Mouse (Mus musculus): Measurements from ENCODE around the gene Scamp3. TPM values are rescaled to one million over a fixed set of nuclear protein-coding genes. Genes with fewer than 3 reads are reported as not detected.
"Not testable (repeated sequence)": the region's sequence is repeated elsewhere in the genome, so short reads cannot be mapped to it uniquely, and the experiment has no call there.

The Scamp3 gene
- polyA plus RNA-seq, 1 experiment from 2014 or later: 49.0 TPM

DNA sequence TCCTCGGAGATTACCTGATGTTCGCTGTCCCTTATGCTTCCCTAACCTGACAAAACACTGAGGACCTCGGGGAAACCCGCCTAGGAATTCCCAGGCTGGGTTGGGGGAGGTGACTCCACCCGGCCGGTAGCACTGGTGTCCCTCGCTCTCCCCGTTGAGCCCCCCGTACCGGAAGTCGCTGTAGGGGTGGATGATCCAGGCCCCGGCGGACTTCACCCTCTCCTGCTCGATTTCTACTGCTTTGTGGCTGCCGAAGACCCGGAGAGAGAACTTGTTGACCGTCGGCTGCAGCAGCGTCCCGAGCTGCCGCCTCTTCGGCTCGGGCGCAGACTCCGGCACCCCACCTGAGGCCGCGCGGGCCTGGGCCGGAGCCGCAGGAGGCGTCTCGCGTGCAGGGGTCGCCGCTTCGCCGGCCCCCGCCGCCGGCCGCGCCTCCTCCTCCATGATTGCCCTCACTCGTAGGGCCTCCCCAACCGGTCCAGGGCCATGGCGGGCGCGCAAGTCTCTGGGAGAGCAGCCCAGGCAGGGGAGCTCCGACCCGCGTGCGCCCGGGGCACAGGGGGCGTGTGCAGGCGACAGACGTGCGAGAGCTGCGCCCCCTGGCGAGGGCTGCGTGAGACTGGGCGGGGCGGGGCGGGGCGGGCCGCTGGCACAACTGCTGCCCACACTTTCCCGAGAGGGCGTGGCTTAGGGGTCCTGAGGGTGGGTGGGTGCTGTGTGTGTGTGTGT, 17.5 kb upstream of the Scamp3 start, which contains the start of gene Hcn3:
TSS of gene Hcn3 (minus strand) at position 581 of the 729 bp plus-strand sequence.
- peak within 1 kb of the TSS; percentile 53 for H3K9ac ChIP-seq (ENCODE audit: low read depth, low read length)

DNA sequence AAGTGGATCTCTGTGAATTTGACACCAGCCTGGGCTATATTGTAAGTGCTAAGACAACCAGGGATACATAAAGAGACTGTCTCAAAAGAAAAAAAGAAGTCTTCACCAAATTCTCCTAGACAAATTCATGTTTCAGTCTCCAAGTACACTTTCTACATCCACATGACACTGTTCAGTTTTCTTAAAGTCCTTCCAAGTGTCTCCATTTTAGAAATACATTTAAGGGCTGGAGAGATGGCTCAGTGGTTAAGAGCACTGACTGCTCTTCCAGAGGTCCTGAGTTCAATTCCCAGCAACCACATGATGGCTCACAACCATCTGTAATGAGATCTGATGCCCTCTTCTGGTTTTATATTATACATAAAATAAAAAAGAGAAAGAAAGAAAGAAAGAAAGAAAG, 16.1 kb upstream of the Scamp3 start:
- H3K36me3 ChIP-seq (ENCODE audit: control insufficient read depth, insufficient read depth); H3K9me3 ChIP-seq (replicated peaks; ENCODE audit: control insufficient read depth, low read length); H3K27ac ChIP-seq (ENCODE audit: low read length); H3K4me2 ChIP-seq (ENCODE audit: low read depth, low read length); ATAC-seq (ENCODE audit: low read depth); H3K4me3 ChIP-seq (ENCODE audit: low read depth, low read length); H3K9ac ChIP-seq (ENCODE audit: low read depth, low read length): not testable (repeated sequence)
- Histone ChIP-seq H3K27me3 (ENCODE audit: control insufficient read depth, insufficient read depth, low read depth, low read length) (peaks cover 22% of the 10 kb centered on the region), H3K4me1 (ENCODE audit: control insufficient read depth, low read depth, low read length) (peaks cover 28% of the 10 kb centered on the region)

More for the DNA sequence above, 17.5 kb upstream of the Scamp3 start, which contains the start of gene Hcn3:
- WGBS (ENCODE audit: insufficient replicate concordance): under 1% methylated on average over 64 of the region's 66 CpGs
- no peaks in the 10 kb centered on the region for H3K9me3 ChIP-seq (replicated peaks; ENCODE audit: control insufficient read depth, low read length)
- no peak within 1 kb of the TSS for H3K27ac ChIP-seq (ENCODE audit: low read length)
- peak within 1 kb of the TSS; percentile 66 for H3K4me3 ChIP-seq (ENCODE audit: low read depth, low read length)
- ATAC-seq (ENCODE audit: low read depth): no peak; the same call in 1 of the 2 replicates
- H3K4me1 ChIP-seq (ENCODE audit: control insufficient read depth, low read depth, low read length): peaks cover 18% of the 10 kb centered on the region
- H3K4me2 ChIP-seq (ENCODE audit: low read depth, low read length): peak within 1 kb of the TSS; percentile 99
- H3K36me3 ChIP-seq (ENCODE audit: control insufficient read depth, insufficient read depth): no peaks in the 10 kb centered on the region
- H3K27me3 ChIP-seq (ENCODE audit: control insufficient read depth, insufficient read depth, low read depth, low read length): peaks cover 25% of the 10 kb centered on the region

DNA sequence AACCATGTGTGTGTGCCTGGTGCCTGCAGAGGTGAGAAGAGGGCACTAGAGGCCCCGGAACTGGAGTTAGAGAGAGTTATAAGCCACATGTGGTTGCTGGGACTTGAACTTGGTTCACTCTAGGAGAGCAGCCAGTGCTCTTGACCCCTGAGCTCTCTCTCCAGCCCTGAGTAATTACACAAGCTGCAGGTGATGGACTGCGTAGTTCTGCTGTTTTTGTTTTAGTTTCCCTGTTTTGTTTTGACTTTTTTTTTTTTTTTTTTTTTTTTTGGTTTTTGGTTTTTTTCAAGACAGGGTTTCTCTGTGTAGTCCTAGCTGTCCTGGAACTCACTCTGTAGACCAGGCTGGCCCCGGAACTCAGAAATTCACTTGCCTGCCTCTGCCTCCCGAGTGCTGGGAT, 15.5 kb upstream of the Scamp3 start:
- H3K9me3 ChIP-seq (replicated peaks; ENCODE audit: control insufficient read depth, low read length): no peaks in the 10 kb centered on the region
- peaks cover 33% of the 10 kb centered on the region for H3K4me1 ChIP-seq (ENCODE audit: control insufficient read depth, low read depth, low read length)
- H3K4me3 ChIP-seq (ENCODE audit: low read depth, low read length): no peak overlapping the region
- no peak overlapping the region for H3K27ac ChIP-seq (ENCODE audit: low read length)
- no peak overlapping the region for H3K9ac ChIP-seq (ENCODE audit: low read depth, low read length)
- peaks cover under 1% of the 10 kb centered on the region; the same call in 1 of the 2 replicates for H3K36me3 ChIP-seq (ENCODE audit: control insufficient read depth, insufficient read depth)
- WGBS (ENCODE audit: insufficient replicate concordance): 72% methylated on average over 4 of the region's 4 CpGs
- no peak overlapping the region for H3K4me2 ChIP-seq (ENCODE audit: low read depth, low read length)
- peaks cover 22% of the 10 kb centered on the region for H3K27me3 ChIP-seq (ENCODE audit: control insufficient read depth, insufficient read depth, low read depth, low read length)
- no peak for ATAC-seq (ENCODE audit: low read depth)

DNA sequence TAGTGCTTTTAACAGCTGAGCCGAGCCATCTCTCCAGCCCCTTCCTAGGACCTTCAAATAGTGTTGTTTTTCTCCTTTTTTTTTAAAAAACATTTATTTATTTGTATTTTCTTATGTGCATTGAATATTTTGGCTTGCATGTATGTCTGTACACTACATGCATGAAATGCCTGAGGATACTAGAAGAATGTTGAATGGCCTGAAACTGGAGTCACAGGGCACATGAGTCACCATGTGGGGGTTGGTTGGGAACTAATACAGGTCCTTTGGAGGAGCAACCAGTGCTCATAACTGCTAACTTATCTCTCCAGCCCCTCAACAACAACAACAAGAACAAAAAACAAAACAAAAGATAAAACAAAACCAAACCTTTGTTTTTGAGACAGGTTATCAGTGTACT, 14.2 kb upstream of the Scamp3 start:
- no peak overlapping the region for H3K4me2 ChIP-seq (ENCODE audit: low read depth, low read length)

DNA sequence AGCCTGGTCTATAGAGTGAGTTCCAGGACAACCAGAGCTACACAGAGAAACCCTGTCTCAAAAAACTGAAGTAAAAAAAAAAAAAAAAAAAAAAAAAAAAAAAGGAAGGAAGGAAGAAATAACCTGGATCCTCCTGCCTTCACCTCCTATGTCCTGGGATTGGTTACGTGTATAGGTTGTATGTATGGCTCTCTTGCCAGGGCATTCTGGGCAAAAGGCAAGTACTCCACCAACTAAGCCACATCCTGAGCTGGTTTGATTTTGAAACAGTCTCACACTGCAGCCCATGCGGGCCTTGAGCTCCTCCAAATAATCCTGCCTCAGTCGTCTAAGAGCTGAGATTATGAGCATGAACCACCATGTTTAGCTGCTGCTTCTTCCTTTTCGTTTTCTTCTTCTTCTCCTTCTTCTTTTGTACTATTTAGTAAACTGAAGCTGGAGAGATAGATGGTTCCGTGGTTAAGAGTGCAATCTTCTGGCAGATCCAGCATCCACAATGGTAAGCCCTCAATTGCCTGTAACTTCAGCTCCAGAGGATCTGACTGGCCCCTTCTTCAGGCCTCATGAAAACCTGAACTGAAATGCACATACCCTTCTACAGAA, 13.5 kb upstream of the Scamp3 start:
- Histone ChIP-seq H3K9me3 (replicated peaks; ENCODE audit: control insufficient read depth, low read length) (no peaks in the 10 kb centered on the region), H3K27ac (ENCODE audit: low read length) (no peak overlapping the region), H3K36me3 (ENCODE audit: control insufficient read depth, insufficient read depth) (peaks cover 10% of the 10 kb centered on the region; the same call in 1 of the 2 replicates), H3K4me3 (ENCODE audit: low read depth, low read length) (peak overlapping the region; percentile 86), H3K4me1 (ENCODE audit: control insufficient read depth, low read depth, low read length) (peaks cover 34% of the 10 kb centered on the region), H3K27me3 (ENCODE audit: control insufficient read depth, insufficient read depth, low read depth, low read length) (peaks cover 13% of the 10 kb centered on the region), H3K4me2 (ENCODE audit: low read depth, low read length) (peak overlapping the region; percentile 86), H3K9ac (ENCODE audit: low read depth, low read length) (peak overlapping the region; percentile 58; the same call in 1 of the 2 replicates)
- WGBS (ENCODE audit: insufficient replicate concordance): 55% methylated on average over 5 of the region's 5 CpGs
- no peak for ATAC-seq (ENCODE audit: low read depth)

More for the DNA sequence above, 14.2 kb upstream of the Scamp3 start:
- H3K9me3 ChIP-seq (replicated peaks; ENCODE audit: control insufficient read depth, low read length): no peaks in the 10 kb centered on the region
- peaks cover 34% of the 10 kb centered on the region for H3K4me1 ChIP-seq (ENCODE audit: control insufficient read depth, low read depth, low read length)
- no peak overlapping the region for H3K9ac ChIP-seq (ENCODE audit: low read depth, low read length)
- H3K36me3 ChIP-seq (ENCODE audit: control insufficient read depth, insufficient read depth): peaks cover 5% of the 10 kb centered on the region; the same call in 1 of the 2 replicates
- WGBS (ENCODE audit: insufficient replicate concordance): 60% methylated on average over 1 of the region's 1 CpGs
- no peak overlapping the region for H3K4me3 ChIP-seq (ENCODE audit: low read depth, low read length)
- no peak for ATAC-seq (ENCODE audit: low read depth)
- no peak overlapping the region for H3K27ac ChIP-seq (ENCODE audit: low read length)
- H3K27me3 ChIP-seq (ENCODE audit: control insufficient read depth, insufficient read depth, low read depth, low read length): peaks cover 19% of the 10 kb centered on the region

DNA sequence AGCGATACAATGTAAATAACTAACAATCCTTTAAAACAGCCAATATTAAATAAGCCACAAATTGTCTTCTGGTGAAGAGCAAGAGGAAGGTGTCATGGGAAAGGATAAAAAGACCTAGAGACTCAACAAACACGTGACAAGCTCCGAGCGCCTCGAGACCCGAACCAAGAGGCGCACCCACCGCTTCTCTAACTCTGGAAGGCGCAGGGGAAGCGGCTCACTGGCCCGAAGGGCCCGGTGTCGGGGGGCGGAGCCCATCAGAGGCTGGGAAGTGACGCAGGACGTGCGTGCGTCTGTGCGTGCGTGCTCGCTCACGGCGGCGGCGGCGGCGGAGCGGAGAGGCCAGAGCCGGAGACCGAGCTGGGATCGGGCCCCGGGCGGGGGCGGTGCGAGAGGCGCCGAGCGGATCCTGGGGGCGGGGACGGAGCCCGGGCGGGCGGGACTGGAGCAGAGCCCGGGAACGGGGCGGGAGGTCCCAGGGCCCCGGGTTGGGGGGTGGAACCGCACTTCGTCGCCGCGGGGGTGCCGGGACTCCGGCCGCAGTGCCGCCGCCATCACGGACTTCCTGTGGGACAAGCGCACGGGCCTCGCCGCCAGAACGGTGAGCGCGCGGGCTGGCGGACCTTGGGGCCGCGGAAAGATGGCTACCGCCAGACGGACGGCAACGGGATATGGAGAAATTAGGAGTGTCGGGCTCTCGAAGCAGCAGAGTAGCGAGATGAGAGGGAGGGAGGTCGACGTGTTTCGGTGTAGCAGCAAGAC, 12.6 kb upstream of the Scamp3 start, which contains the start of gene Clk2:
TSS of gene Clk2 (plus strand) at position 290 of the 762 bp plus-strand sequence.
- Histone ChIP-seq H3K9me3 (replicated peaks; ENCODE audit: control insufficient read depth, low read length) (no peaks in the 10 kb centered on the region), H3K9ac (ENCODE audit: low read depth, low read length) (peak within 1 kb of the TSS; percentile 90), H3K36me3 (ENCODE audit: control insufficient read depth, insufficient read depth) (peaks cover 20% of the 10 kb centered on the region), H3K4me2 (ENCODE audit: low read depth, low read length) (peak within 1 kb of the TSS; percentile 86), H3K4me1 (ENCODE audit: control insufficient read depth, low read depth, low read length) (peaks cover 29% of the 10 kb centered on the region), H3K4me3 (ENCODE audit: low read depth, low read length) (peak within 1 kb of the TSS; percentile 86), H3K27ac (ENCODE audit: low read length) (peak within 1 kb of the TSS; percentile 93), H3K27me3 (ENCODE audit: control insufficient read depth, insufficient read depth, low read depth, low read length) (peaks cover 3% of the 10 kb centered on the region)
- WGBS (ENCODE audit: insufficient replicate concordance): under 1% methylated on average over 78 of the region's 79 CpGs
- ATAC-seq (ENCODE audit: low read depth): peak; percentile 98

DNA sequence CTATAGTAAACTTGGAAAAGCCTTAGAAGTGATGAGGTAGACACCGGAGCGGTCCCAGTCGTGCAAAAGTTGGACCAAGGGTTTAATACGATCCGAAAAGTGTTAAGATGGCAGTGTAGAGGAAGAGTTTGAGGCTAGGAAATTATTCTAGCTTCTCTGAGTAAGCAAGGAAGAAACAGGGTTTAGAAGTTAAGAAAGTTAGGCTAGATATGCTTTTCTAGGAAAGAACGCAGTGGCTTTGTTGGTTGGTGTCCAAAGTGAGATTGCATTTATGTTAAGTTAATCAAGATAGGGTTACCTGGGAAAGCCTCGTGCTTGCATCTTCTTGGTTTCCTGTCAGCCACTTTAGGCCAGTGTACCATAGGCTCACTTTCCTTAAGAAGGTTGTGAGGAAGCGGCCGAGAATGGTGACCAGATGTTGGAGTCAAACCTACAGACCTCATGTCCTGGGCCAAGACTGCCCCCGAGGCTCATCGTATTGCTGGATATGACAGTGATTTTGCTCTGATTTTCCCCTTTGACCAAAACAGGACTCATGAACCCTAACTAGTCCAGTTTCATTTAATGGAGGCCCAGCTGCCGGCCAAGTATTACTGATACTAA, 11.9 kb upstream of the Scamp3 start:
- H3K9me3 ChIP-seq (replicated peaks; ENCODE audit: control insufficient read depth, low read length): no peaks in the 10 kb centered on the region
- peak overlapping the region; percentile 93 for H3K27ac ChIP-seq (ENCODE audit: low read length)
- peaks cover 27% of the 10 kb centered on the region for H3K36me3 ChIP-seq (ENCODE audit: control insufficient read depth, insufficient read depth)
- peaks cover 22% of the 10 kb centered on the region for H3K4me1 ChIP-seq (ENCODE audit: control insufficient read depth, low read depth, low read length)
- H3K4me3 ChIP-seq (ENCODE audit: low read depth, low read length): peak overlapping the region; percentile 86
- no peaks in the 10 kb centered on the region for H3K27me3 ChIP-seq (ENCODE audit: control insufficient read depth, insufficient read depth, low read depth, low read length)
- 15% methylated on average over 12 of the region's 12 CpGs for WGBS (ENCODE audit: insufficient replicate concordance)
- H3K9ac ChIP-seq (ENCODE audit: low read depth, low read length): peak overlapping the region; percentile 90
- peak overlapping the region; percentile 86 for H3K4me2 ChIP-seq (ENCODE audit: low read depth, low read length)
- no peak for ATAC-seq (ENCODE audit: low read depth)

DNA sequence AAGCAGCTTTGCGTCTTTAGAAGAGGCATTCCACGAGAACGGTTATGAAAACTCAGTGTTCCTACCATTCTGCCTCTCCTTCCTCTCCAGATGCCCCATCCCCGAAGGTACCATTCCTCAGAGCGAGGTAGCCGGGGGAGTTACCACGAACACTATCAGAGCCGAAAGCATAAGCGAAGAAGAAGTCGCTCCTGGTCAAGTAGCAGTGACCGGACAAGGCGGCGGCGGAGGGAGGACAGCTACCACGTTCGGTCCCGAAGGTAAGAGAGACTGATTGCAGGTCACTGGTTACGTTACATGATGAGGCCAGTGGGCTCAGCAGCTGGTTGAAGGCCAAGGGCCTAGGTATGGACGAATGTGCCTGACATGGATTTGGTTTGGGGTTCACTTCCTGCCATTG, 10.3 kb upstream of the Scamp3 start:
- Histone ChIP-seq H3K27ac (ENCODE audit: low read length) (no peak overlapping the region), H3K9me3 (replicated peaks; ENCODE audit: control insufficient read depth, low read length) (no peaks in the 10 kb centered on the region), H3K9ac (ENCODE audit: low read depth, low read length) (no peak overlapping the region), H3K4me1 (ENCODE audit: control insufficient read depth, low read depth, low read length) (peaks cover 21% of the 10 kb centered on the region), H3K27me3 (ENCODE audit: control insufficient read depth, insufficient read depth, low read depth, low read length) (no peaks in the 10 kb centered on the region), H3K36me3 (ENCODE audit: control insufficient read depth, insufficient read depth) (peaks cover 39% of the 10 kb centered on the region), H3K4me3 (ENCODE audit: low read depth, low read length) (no peak overlapping the region), H3K4me2 (ENCODE audit: low read depth, low read length) (no peak overlapping the region)
- ATAC-seq (ENCODE audit: low read depth): no peak
- 93% methylated on average over 19 of the region's 19 CpGs for WGBS (ENCODE audit: insufficient replicate concordance)
